Mouse (Mus musculus): ENCODE measurements around the gene Gm20422.

Gm20422 gene

DNA sequence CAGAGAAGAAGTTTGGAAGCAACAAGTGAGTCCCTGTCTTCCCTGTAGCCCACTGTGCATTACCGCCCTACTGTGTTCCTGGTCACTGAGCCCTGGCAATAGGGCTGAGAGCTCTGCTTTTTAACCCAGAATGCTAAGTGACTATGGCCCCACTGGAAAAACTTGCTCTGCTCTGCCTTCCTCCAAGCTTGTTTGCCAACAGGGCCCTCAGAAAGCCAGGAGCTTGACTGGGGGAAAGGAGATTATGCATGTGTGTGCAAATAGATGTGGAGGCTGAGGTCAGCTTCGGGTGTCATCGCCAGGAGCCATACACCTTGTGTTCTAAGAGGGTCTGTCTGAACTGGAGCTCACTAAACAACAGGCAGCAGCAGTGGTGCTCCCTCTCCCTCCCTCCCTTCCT lies 19.4 kb upstream of the Gm20422 start:
- CTCF ChIA-PET = no interaction called here

DNA sequence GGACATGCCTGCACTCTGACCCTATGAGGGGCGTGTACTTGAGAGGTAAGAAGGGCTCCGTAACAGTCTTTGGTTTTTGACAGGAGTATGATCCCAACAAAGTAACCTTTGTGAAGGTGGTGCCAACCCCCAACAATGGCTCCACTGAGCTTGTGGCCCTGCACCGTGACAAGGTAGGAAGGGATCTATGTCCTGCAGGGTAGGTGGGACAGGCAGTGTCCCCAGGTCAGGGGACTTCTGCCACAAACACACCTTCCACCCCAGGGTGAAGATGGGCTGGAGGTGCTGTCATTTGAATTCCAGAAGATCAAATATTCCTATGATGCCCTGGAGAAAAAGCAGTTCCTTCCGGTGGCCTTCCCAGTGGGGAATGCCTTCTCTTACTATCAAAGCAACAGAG lies 19.0 kb upstream of the Gm20422 start:
- CTCF ChIA-PET = interaction anchor here (0.6 kb wide), 1 partner anchor 12 kb away, joined by 6 read pairs; no protein-coding TSS in a partner anchor

DNA sequence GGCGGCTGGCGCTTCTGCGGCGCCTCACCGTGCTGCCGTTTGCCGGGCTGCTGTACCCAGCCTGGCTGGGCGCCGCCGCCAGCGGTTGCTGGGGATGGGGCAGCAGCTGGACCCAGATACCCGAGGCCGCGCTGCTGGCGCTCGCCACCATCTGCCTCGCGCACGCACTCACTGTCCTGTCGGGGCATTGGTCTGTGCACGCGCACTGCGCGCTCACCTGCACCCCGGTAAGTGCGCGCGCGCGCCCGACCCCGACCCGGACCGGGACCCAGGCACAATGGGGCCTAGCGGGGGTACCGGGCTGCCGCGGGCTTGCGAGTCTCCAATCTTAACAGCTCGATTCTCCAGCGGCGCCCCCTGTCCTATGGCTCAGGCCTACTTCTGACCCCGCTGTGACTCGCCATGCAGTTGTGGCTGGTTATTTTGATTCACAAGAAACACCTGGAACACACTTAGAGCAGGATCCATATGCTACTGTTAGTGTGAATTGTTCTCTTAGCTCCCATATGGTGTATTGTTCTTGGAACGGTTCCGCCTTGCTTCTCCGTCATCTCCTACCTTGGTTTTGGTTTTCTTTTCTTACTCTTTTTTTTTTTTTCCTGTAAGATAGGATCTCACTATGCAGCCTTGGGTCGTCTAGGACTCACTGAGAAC lies 16.9 kb upstream of the Gm20422 start:
- CTCF ChIA-PET = interaction anchor here (0.6 kb wide), 1 partner anchor 441 kb away, joined by 4 read pairs; no protein-coding TSS in a partner anchor

DNA sequence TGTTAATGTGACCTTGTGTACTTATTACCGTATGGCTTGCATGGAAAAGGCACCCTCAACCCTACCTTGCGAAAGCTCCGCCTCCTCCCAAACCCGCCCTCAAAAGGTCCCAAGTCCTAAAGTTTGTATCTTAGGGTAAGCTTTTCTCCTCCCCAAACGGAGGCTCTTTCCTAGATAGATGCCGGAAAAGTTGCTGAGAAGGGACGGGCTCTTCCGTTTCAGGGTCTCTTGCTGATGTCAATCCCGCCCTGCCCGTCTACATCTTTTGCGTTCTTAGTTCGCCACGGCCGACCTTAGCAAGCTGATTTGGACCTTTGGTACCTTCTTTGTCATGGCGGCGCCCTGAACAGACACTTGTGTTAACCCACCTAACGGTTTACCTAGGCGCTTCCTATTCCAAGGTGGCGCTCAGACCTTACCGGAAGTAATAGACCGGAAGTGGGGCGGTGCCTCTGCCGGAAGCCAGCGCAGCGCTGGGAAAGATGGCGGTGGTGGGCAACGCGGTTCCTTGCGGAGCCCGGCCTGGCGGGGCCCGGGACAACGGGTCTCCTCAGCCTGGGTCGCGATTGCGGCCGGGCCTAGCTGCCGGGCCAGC lies 16.2 kb upstream of the Gm20422 start, which contains the start of the genes Atp13a1 and Zfp866:
TSS of gene Atp13a1 (plus strand) at position 391 of the 595 bp plus-strand sequence.
TSS of gene Zfp866 (minus strand) at position 406 of the 595 bp plus-strand sequence.
- CTCF ChIA-PET = no interaction called here

DNA sequence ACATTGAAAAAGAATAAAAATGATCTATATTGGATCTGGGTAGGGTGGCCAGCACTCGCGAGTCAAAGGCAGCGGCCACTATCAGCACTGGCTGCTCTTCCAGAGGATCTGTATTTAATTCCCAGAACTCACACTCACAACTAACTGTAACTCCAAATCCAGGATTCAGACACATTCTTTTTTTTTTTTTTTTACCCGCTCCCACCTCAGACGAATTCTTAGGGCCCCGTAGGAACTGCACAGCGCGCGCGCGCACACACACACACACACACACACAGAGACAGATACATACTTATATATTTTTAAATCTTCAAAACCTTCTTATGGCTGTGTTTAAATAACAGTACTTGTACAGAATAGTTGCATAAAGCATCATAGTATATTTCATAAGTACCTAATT lies 15.7 kb upstream of the Gm20422 start:
- CTCF ChIA-PET = no interaction called here

DNA sequence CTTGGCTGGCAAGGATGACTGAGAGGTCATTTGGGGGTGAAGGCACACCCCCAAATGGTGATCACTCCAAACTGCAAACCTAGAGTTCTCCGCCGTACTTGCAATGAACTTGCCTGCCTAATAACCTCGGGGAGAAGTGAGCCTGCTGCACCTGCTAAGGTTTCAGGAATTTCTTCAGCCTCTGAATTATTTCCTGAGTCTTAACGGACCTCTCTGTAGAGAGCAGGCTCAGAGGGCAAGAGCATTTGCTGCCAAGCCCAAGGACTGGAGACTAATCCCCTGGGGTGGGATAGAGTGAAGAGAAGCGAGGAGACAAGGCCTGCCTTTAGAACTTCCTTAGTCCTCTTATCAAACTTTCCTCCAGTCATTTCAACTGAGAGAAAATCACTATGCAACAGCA lies 15.0 kb upstream of the Gm20422 start:
- CTCF ChIA-PET = no interaction called here

DNA sequence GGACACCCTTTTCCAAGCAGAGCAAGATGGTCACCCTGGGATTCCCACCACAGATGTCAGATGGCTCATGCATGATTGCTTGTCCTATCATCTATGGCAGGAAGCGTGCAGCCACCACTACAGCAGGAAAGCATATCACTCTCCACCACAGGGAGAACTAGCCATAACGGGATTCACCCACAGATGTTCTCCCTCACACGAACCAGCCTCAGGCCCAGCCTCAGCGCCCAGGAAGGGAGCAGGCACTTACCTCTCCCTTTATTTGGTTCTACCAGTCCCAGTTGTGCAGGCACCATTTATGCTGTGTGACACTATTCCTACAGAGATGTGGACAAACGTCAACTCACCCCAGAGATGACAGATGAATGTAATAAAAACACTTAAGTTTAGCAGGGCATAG lies 14.4 kb upstream of the Gm20422 start:
- CTCF ChIA-PET = no interaction called here

DNA sequence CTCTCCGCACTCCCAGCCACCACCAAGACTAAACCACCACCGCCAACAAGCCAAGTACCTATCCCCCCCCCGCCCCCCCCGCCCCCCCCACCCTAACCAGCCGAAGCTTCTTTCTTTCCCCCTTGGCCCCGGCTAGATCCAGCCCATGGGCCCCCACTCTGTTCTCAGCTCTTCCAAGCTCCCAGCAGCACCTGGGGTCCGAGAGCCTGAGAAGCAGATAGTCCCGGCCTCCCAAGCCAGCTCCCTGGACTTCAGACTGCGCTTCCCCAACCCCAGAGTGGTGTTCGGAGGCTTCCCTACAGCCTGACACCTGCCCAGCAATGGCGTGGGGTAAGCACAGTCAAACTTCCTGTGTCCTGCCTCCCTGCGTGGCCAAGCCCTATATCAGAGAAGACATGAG lies 2.4 kb upstream of the Gm20422 start:
- CTCF ChIA-PET = interaction anchor here (0.6 kb wide), 1 partner anchor 64 kb away, joined by 3 read pairs; no protein-coding TSS in a partner anchor

DNA sequence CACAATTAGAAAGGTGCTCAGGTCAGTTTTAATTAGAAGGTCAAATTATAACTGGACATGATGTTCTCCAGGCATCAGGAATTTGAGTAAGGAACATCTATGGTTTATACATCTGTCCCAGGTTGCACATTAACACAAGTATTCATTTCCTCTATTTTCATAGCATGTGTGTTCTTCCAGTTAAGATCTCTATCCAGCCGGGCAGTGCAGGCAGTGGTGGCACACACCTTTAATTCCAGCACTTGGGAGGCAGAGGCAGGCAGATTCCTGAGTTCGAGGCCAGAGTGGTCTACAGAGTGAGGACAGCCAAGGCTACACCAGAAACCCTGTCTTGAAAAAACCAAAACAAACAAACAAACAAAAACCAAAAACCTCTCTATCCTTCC lies 456 bp upstream of the Gm20422 start:
- CTCF ChIA-PET = interaction anchor here (0.6 kb wide), 1 partner anchor 34 kb away, joined by 3 read pairs; no protein-coding TSS in a partner anchor

DNA sequence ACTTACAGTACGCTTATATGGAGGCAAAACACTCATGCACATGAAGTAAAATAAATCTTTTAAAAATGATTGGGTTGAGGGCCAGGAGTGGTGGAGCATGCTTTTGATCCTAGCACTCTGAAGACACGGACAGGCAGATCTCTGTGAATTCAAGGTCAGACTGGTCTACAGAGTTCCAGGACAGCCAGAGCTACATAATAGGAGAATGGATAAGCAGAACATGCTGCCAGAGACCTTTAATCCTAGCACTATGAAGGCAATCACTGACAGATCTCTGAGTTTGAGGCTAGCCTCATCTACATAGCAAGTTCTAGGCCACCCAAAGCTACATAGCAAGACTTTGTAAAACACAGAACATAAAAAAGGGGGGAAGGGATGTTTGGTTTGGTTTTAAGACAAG lies 2.6 kb downstream of the Gm20422 start:
- CTCF ChIA-PET = no interaction called here

DNA sequence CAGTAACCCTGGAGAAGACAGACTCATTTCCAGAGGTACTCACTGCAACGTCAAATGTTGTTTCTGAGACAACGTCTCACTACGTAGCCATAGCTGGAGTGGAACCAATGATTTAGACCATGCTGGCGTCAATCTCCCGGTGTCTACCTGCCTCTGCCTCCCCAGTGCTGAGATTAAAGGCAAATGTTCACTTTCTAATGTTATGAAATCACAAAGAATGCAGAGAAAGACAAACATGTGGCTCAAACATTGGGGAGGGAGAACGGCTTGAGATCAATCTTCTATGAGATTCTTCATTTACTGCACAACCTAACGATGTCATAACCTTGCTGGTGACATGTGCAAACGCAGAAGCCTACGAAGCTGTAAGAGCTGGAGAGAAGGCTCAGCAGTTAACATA lies 3.5 kb downstream of the Gm20422 start:
- CTCF ChIA-PET = no interaction called here

DNA sequence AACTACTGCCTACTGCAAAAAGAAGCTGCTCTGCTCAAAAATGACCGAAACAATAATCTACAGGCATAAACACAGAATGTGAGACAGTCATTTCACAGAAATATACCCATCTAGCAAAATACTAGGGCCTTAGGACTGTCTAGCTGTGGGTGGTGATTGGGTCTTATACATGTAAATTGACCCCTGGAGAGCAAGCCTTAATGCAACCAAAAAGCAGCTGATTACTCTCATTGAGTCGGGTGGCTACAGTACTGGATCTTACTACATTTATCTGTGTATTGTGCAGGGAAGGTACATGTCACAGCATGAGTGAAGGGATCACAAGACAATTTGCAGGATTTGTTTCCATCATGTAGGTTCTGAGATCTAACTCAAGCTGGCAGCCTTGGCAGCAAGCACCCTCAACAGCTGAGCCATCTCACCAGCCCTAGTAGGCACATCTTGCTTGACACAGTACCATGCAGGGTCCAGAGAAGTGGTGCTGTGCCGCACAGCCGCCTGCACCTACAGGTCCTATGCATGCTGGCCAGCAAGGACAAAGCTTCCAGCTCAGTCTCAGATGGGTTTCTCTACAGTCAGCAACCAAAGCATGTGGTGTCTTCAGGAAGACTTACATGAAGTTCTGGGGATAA lies 12.8 kb downstream of the Gm20422 start:
- CTCF ChIA-PET = no interaction called here

DNA sequence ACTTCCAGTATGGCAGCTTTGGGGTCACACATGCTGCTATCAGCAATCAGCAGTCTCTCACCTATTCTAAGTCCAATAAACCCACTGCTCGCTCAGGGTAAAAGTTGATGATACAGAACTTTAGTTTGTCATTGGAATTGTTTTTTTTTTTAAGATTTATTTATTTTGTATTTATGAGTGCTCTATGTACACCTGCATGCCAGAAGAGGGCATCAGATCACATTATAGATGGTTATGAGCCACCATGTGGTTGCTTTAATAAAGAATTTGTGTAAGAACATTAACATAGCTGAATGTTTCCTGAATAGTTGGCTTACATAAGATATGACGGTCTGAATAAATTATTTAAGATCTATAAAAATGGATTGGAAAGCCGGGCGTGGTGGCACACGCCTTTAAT lies 16.4 kb downstream of the Gm20422 start:
- CTCF ChIA-PET = interaction anchor here (0.7 to 1.3 kb wide), 2 partner anchors 8 to 25 kb away, joined by 3 to 5 read pairs; partner anchors contain the start of gene Zfp963

DNA sequence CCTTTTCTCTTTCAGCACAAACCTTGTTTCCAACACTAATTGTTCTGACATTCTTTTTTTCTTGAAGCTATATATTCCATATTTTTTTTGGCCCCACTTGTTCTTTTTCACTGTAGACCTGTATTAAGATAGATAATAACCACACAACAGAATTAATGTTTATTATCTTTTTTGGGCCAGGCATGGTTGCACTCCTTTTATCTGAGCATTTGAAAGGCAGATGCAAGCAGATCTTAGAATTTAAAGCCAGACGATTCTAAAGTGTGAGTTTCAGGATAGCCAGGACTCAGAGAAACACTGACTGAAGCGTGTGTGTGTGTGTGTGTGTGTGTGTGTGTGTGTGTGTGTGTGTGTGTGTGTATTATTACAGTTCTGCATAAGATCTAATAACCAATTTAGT lies 22.2 kb downstream of the Gm20422 start:
- CTCF ChIA-PET = no interaction called here

DNA sequence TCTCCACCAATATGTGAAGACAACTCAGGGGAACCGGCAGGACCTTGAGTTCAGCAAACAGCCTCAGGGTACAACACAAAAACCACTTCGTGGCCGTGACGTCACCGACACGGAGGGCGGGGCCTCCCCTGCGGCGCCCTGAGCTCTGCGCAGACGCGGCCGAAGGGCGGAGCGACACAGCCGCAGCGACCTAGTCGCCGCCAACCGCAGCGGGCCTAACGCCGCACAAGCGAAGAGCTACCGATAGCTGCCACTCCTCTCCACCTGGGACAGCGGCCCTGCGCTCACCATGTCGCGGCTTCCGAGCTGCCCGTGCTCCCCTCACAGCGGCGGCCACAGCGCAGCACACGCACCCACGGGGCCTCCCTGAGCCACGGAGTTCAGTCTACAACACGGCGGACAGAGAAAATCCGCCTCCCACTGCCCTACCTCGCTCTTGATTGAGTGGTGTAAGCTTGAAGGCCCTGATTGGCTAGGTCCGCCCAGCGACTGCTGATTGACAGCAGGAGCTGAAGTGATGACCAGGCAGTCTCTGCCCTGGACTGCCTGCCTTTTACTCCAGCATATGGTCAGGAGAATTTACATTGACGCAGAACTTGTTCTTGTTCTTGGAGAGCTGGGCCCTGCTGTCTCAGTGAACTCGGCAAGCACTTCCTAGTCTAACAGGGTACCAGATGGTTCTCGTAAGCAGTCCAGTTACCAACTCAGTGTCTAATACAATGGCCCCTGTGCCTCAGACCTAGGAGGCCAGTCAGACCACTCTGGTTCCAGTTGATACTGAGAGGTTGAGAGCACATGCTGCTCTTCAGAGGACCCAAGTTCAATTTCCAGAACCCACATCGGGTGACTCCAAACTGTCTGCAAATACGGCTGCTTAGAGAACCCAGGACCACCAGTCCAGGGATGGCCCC lies 24.9 kb downstream of the Gm20422 start, which contains the start of gene Zfp963:
TSS of gene Zfp963 (minus strand) at position 427 of the 911 bp plus-strand sequence.
- CTCF ChIA-PET = interaction anchor here (0.5 to 1.0 kb wide), 3 partner anchors 9 to 295 kb away, joined by 3 to 5 read pairs (median 3); no protein-coding TSS in a partner anchor

DNA sequence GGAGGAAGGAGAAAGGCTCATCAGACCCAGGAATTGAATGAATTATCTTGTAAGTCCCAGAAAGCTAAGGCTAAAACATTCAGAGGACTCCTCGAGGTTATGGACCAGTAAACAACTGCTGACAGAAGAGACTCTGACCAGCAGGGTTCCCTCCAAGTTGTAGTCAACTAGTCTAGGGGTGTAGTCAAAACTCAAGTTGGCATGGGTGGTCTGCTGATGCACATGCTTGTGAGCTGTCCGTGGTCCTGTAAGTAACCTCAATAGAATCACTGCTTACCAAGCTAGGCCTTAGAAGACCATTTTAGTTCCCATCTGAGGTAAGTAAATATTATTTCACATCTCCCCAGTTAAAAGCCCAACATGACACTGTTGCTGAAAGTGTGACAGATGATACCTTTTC lies 33.5 kb downstream of the Gm20422 start:
- CTCF ChIA-PET = interaction anchor here (0.7 kb wide), 1 partner anchor 61 kb away, joined by 3 read pairs; no protein-coding TSS in a partner anchor

DNA sequence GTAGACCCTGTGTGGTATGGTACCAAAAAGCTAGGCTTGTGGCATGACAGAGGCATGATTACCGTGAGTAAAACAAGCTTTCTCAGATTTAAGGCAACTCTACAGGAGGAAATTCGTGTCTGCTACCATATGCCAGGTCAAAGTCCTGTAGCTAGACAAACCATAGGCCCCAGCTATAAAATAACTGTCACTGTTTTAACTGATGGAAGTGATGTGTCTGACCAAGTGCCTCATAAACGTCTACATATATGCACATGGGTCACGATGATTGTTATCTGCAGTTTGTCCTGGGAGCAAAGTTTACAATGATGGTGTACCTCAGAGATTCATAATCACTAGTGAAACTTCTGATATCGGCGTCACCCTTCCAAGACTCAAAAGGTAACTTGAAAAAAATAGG lies 33.9 kb downstream of the Gm20422 start:
- CTCF ChIA-PET = interaction anchor here (0.7 kb wide), 1 partner anchor 61 kb away, joined by 3 read pairs; no protein-coding TSS in a partner anchor

DNA sequence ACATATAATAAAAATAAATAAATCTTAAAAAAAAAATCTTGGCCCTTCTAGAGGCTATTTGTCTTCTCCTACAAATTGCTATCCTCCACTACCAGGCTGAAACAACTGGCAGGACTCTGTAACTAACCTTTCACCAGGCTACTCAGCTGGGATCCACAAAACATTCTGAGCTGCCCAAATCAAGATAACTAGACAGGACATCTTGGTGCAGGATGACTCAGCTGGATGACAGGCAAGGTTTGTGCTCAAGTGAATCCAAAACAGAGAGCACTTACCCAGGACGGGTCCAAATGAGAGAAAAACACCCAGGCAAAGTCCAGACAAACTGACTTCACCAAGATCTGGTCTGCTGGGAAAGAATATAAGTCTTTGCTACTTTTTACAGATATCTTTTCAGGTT lies 39.2 kb downstream of the Gm20422 start:
- CTCF ChIA-PET = no interaction called here

DNA sequence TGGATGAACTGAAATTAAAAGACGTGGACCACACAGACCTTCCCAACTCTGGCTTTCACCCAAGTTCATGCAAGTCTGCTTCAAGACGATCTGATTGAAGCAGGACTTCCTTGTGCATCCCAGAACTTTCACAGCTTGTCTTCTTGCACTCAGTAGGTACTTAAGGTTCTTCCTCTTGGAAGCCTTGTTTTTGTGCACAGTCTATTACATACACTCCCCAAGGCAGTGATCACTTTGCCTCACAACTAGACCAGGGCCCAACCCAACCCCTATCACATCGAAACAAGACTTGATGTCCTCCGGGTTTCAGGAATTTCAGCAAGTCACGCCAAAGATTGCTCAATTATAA lies 57.5 kb downstream of the Gm20422 start:
- CTCF ChIA-PET = no interaction called here

DNA sequence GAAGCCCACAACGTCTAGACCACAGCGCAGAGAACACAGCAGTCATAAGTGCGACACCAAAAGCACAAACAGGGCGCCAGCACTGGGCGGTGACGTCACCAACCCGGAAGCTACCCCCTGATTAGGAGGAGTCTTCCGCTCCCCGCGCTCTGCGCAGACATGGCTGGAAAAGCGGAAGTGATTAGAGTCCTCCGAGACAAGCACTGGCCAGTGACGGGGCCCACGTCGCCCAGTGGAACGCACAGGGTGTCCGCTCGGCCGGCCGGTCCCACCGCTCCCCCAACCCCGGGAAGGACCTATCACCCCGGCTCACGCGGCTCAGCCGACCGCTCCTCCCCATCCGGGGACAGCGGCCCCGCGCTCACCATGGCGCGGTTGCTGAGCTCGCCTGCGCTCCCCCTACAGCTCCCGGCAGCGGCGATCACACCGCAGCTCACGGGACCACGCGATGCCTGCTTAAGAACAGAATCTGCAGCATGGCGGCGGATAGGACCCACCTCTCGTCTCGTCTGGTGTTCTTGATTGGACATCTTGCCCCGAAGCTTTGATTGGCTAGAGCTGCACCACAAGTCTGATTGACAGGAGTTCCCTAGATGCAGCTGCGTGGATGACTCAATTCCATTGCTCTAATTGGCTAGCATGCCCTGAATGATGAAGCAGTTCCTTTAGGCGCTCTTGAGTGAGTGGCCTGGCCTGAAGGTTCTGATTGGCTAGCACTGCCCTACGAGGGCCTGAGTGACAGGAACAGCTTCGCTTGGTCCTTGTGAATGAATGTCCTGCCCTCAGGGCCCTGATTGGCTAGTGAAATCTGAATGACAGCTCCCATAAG lies 58.1 kb downstream of the Gm20422 start:
- CTCF ChIA-PET = no interaction called here

DNA sequence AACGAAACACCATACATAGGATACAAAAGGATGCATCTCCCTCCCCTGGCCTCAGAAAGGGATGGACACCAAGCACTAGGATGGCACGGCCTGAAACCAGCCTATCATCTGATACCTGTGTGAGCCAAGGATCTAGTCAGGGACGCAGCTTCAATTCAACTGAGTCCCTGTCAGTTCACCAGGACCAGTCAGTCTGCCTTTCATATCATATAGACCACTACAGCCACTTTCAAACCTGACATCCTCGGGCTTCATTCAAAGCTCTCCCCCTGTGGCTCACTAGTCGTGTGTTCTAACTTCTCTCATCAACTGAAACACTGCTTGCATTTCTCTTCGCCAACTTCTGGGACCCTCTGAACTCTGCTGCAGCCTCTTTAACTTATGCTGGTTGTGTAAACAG lies 59.3 kb downstream of the Gm20422 start:
- CTCF ChIA-PET = interaction anchor here (0.6 kb wide), 1 partner anchor 94 kb away, joined by 3 read pairs; no protein-coding TSS in a partner anchor
